Mouse (Mus musculus): ENCODE results near the gene Nsl1.

- TF ChIP-seq POLR2A (IDR thresholded peaks at IDR 0.05; ENCODE audit: borderline replicate concordance, extremely low read depth, low read depth, low read length) (no peak), CTCF (IDR thresholded peaks at IDR 0.05; ENCODE audit: insufficient read depth, low read length) (no peak)
Measured at GRCm38 (mm10) chr1:191030182-191030581, 32.6 kb upstream of the Nsl1 start.
